Mouse (Mus musculus): Measurements from ENCODE around the gene Tprn. TPM values are rescaled to one million over a fixed set of nuclear protein-coding genes. Genes with fewer than 3 reads are reported as not detected.

Gene Tprn
- polyA plus RNA-seq, 1 experiment: 12.3 TPM

GRCm38 (mm10) chr2:25286837-25287636 is 24.6 kb downstream of the Tprn start:
- no peaks in the 10 kb centered on the region; the same call in none of the 2 replicates for H3K36me3 ChIP-seq (ENCODE audit: control insufficient read depth, insufficient read depth, low read length, poor library complexity, severe bottlenecking)
- H3K4me1 ChIP-seq (ENCODE audit: control insufficient read depth, insufficient read depth, low read length): peaks cover 4% of the 10 kb centered on the region
- no peak overlapping the region for H3K9ac ChIP-seq (ENCODE audit: low read depth, poor library complexity, severe bottlenecking)
- peaks cover 6% of the 10 kb centered on the region; the same call in 1 of the 2 replicates for H3K27me3 ChIP-seq (ENCODE audit: control insufficient read depth, insufficient read depth, low read length, poor library complexity, severe bottlenecking)
- no peak overlapping the region for H3K4me3 ChIP-seq (ENCODE audit: low read depth, low read length)
- no peaks in the 10 kb centered on the region for H3K9me3 ChIP-seq (replicated peaks; ENCODE audit: control insufficient read depth, insufficient read depth, low read length, poor library complexity, severe bottlenecking)
- no peak overlapping the region for H3K27ac ChIP-seq (ENCODE audit: insufficient read depth, low read length)
- TF ChIP-seq POLR2A (IDR thresholded peaks at IDR 0.05; ENCODE audit: insufficient read depth, low read length): no peak
- no peak for TF ChIP-seq CTCF (IDR thresholded peaks at IDR 0.05; ENCODE audit: low read depth, low read length)
- TF ChIP-seq EP300 (IDR thresholded peaks at IDR 0.05; ENCODE audit: insufficient read depth, low read depth, low read length): no peak

GRCm38 (mm10) chr2:25287927-25288649 is 25.7 kb downstream of the Tprn start, which contains the start of gene Tmem210:
Tmem210 (plus strand) TSS chr2:25288145.
- no peak within 1 kb of the TSS for H3K27ac ChIP-seq (ENCODE audit: insufficient read depth, low read length)
- H3K4me3 ChIP-seq (ENCODE audit: low read depth, low read length): no peak within 1 kb of the TSS
- TF ChIP-seq EP300 (IDR thresholded peaks at IDR 0.05; ENCODE audit: insufficient read depth, low read depth, low read length) (no peak), CTCF (IDR thresholded peaks at IDR 0.05; ENCODE audit: low read depth, low read length) (no peak), POLR2A (IDR thresholded peaks at IDR 0.05; ENCODE audit: insufficient read depth, low read length) (no peak)
- no peaks in the 10 kb centered on the region; the same call in none of the 2 replicates for H3K36me3 ChIP-seq (ENCODE audit: control insufficient read depth, insufficient read depth, low read length, poor library complexity, severe bottlenecking)
- peaks cover 11% of the 10 kb centered on the region; the same call in 1 of the 2 replicates for H3K27me3 ChIP-seq (ENCODE audit: control insufficient read depth, insufficient read depth, low read length, poor library complexity, severe bottlenecking)
- no peaks in the 10 kb centered on the region for H3K9me3 ChIP-seq (replicated peaks; ENCODE audit: control insufficient read depth, insufficient read depth, low read length, poor library complexity, severe bottlenecking)
- H3K9ac ChIP-seq (ENCODE audit: low read depth, poor library complexity, severe bottlenecking): no peak within 1 kb of the TSS
- H3K4me1 ChIP-seq (ENCODE audit: control insufficient read depth, insufficient read depth, low read length): peaks cover 4% of the 10 kb centered on the region

- Histone ChIP-seq H3K4me1 (ENCODE audit: control insufficient read depth, insufficient read depth, low read length) (peaks cover 4% of the 10 kb centered on the region), H3K27ac (ENCODE audit: insufficient read depth, low read length) (no peak overlapping the region), H3K36me3 (ENCODE audit: control insufficient read depth, insufficient read depth, low read length, poor library complexity, severe bottlenecking) (no peaks in the 10 kb centered on the region; the same call in none of the 2 replicates), H3K27me3 (ENCODE audit: control insufficient read depth, insufficient read depth, low read length, poor library complexity, severe bottlenecking) (peaks cover 11% of the 10 kb centered on the region; the same call in 1 of the 2 replicates), H3K9me3 (replicated peaks; ENCODE audit: control insufficient read depth, insufficient read depth, low read length, poor library complexity, severe bottlenecking) (no peaks in the 10 kb centered on the region), H3K9ac (ENCODE audit: low read depth, poor library complexity, severe bottlenecking) (no peak overlapping the region), H3K4me3 (ENCODE audit: low read depth, low read length) (no peak overlapping the region)
- TF ChIP-seq CTCF (IDR thresholded peaks at IDR 0.05; ENCODE audit: low read depth, low read length) (no peak), EP300 (IDR thresholded peaks at IDR 0.05; ENCODE audit: insufficient read depth, low read depth, low read length) (no peak), POLR2A (IDR thresholded peaks at IDR 0.05; ENCODE audit: insufficient read depth, low read length) (no peak)
Observed at GRCm38 (mm10) chr2:25288734-25289345, 26.4 kb downstream of the Tprn start.

- Histone ChIP-seq H3K36me3 (ENCODE audit: control insufficient read depth, insufficient read depth, low read length, poor library complexity, severe bottlenecking) (no peaks in the 10 kb centered on the region; the same call in 1 of the 2 replicates), H3K27ac (ENCODE audit: insufficient read depth, low read length) (no peak within 1 kb of the TSS), H3K9me3 (replicated peaks; ENCODE audit: control insufficient read depth, insufficient read depth, low read length, poor library complexity, severe bottlenecking) (no peaks in the 10 kb centered on the region), H3K9ac (ENCODE audit: low read depth, poor library complexity, severe bottlenecking) (peak within 1 kb of the TSS; percentile 9; the same call in 1 of the 2 replicates), H3K4me3 (ENCODE audit: low read depth, low read length) (peak within 1 kb of the TSS; percentile 51), H3K27me3 (ENCODE audit: control insufficient read depth, insufficient read depth, low read length, poor library complexity, severe bottlenecking) (peaks cover 11% of the 10 kb centered on the region; the same call in 1 of the 2 replicates), H3K4me1 (ENCODE audit: control insufficient read depth, insufficient read depth, low read length) (peaks cover 4% of the 10 kb centered on the region)
- TF ChIP-seq POLR2A (IDR thresholded peaks at IDR 0.05; ENCODE audit: insufficient read depth, low read length) (no peak), CTCF (IDR thresholded peaks at IDR 0.05; ENCODE audit: low read depth, low read length) (no peak), EP300 (IDR thresholded peaks at IDR 0.05; ENCODE audit: insufficient read depth, low read depth, low read length) (no peak)
Observed at GRCm38 (mm10) chr2:25289651-25290050, 27.2 kb downstream of the Tprn start, which contains the start of gene Lrrc26. Lrrc26 (plus strand) TSS chr2:25289915.

GRCm38 (mm10) chr2:25290101-25290815 is 27.8 kb downstream of the Tprn start:
- Histone ChIP-seq H3K9me3 (replicated peaks; ENCODE audit: control insufficient read depth, insufficient read depth, low read length, poor library complexity, severe bottlenecking) (no peaks in the 10 kb centered on the region), H3K27ac (ENCODE audit: insufficient read depth, low read length) (no peak overlapping the region), H3K9ac (ENCODE audit: low read depth, poor library complexity, severe bottlenecking) (peak overlapping the region; percentile 9; the same call in 1 of the 2 replicates), H3K4me3 (ENCODE audit: low read depth, low read length) (peak overlapping the region; percentile 51), H3K36me3 (ENCODE audit: control insufficient read depth, insufficient read depth, low read length, poor library complexity, severe bottlenecking) (no peaks in the 10 kb centered on the region), H3K4me1 (ENCODE audit: control insufficient read depth, insufficient read depth, low read length) (peaks cover 4% of the 10 kb centered on the region), H3K27me3 (ENCODE audit: control insufficient read depth, insufficient read depth, low read length, poor library complexity, severe bottlenecking) (peaks cover 11% of the 10 kb centered on the region; the same call in 1 of the 2 replicates)
- TF ChIP-seq EP300 (IDR thresholded peaks at IDR 0.05; ENCODE audit: insufficient read depth, low read depth, low read length) (no peak), POLR2A (IDR thresholded peaks at IDR 0.05; ENCODE audit: insufficient read depth, low read length) (no peak), CTCF (IDR thresholded peaks at IDR 0.05; ENCODE audit: low read depth, low read length) (no peak)

Data from ES-Bruce4 (cell line).